Mouse (Mus musculus): Measurements from ENCODE around the gene Slc16a8.
A peak's percentile ranks its signal among the peaks of the same experiment; 100 is the strongest.

The Slc16a8 gene

GRCm38 (mm10) chr15:79254661-79255060 is at the start of gene Slc16a8:
Gene Slc16a8, minus strand, starts transcription at chr15:79254761.
- no peak for DNase-seq (ENCODE audit: low read depth, low spot score)

- DNase-seq (ENCODE audit: low read depth, low spot score) = no peak
Observed at GRCm38 (mm10) chr15:79303725-79304124, 49.2 kb upstream of the Slc16a8 start.

- DNase-seq (ENCODE audit: low read depth, low spot score) = no peak
Observed at GRCm38 (mm10) chr15:79299563-79300155, 45.1 kb upstream of the Slc16a8 start.

GRCm38 (mm10) chr15:79298553-79298952 is 44.0 kb upstream of the Slc16a8 start:
- DNase-seq (ENCODE audit: low read depth, low spot score) = no peak

GRCm38 (mm10) chr15:79292779-79293178 is 38.2 kb upstream of the Slc16a8 start:
- DNase-seq (ENCODE audit: low read depth, low spot score) = no peak

GRCm38 (mm10) chr15:79290340-79290739 is 35.8 kb upstream of the Slc16a8 start:
- no peak for DNase-seq (ENCODE audit: low read depth, low spot score)

- no peak for DNase-seq (ENCODE audit: low read depth, low spot score)
Observed at GRCm38 (mm10) chr15:79289441-79289840, 34.9 kb upstream of the Slc16a8 start.

- DNase-seq (ENCODE audit: low read depth, low spot score) = no peak
Observed at GRCm38 (mm10) chr15:79288387-79288786, 33.8 kb upstream of the Slc16a8 start.

- no peak for DNase-seq (ENCODE audit: low read depth, low spot score)
Observed at GRCm38 (mm10) chr15:79287091-79287490, 32.5 kb upstream of the Slc16a8 start.

- no peak for DNase-seq (ENCODE audit: low read depth, low spot score)
Observed at GRCm38 (mm10) chr15:79286141-79286540, 31.6 kb upstream of the Slc16a8 start.

GRCm38 (mm10) chr15:79285399-79285798 is 30.8 kb upstream of the Slc16a8 start, which contains the start of gene Baiap2l2:
Gene Baiap2l2, minus strand, starts transcription at chr15:79285537.
- no peak for DNase-seq (ENCODE audit: low read depth, low spot score)

GRCm38 (mm10) chr15:79283371-79283770 is 28.8 kb upstream of the Slc16a8 start:
- DNase-seq (ENCODE audit: low read depth, low spot score) = no peak

GRCm38 (mm10) chr15:79282434-79282833 is 27.9 kb upstream of the Slc16a8 start:
- no peak for DNase-seq (ENCODE audit: low read depth, low spot score)

GRCm38 (mm10) chr15:79281389-79281788 is 26.8 kb upstream of the Slc16a8 start:
- no peak for DNase-seq (ENCODE audit: low read depth, low spot score)

GRCm38 (mm10) chr15:79280850-79281249 is 26.3 kb upstream of the Slc16a8 start:
- DNase-seq (ENCODE audit: low read depth, low spot score) = no peak

GRCm38 (mm10) chr15:79280209-79280608 is 25.6 kb upstream of the Slc16a8 start:
- no peak for DNase-seq (ENCODE audit: low read depth, low spot score)

- DNase-seq (ENCODE audit: low read depth, low spot score) = no peak
Observed at GRCm38 (mm10) chr15:79277728-79278127, 23.2 kb upstream of the Slc16a8 start.

GRCm38 (mm10) chr15:79273020-79273419 is 18.5 kb upstream of the Slc16a8 start:
- DNase-seq (ENCODE audit: low read depth, low spot score) = no peak

- no peak for DNase-seq (ENCODE audit: low read depth, low spot score)
Observed at GRCm38 (mm10) chr15:79271124-79271746, 16.7 kb upstream of the Slc16a8 start.

GRCm38 (mm10) chr15:79270317-79271123 is 16.0 kb upstream of the Slc16a8 start:
- peak; percentile 61 for DNase-seq (ENCODE audit: low read depth, low spot score)

- no peak for DNase-seq (ENCODE audit: low read depth, low spot score)
Observed at GRCm38 (mm10) chr15:79268521-79268920, 14.0 kb upstream of the Slc16a8 start.

GRCm38 (mm10) chr15:79265384-79265783 is 10.8 kb upstream of the Slc16a8 start:
- no peak for DNase-seq (ENCODE audit: low read depth, low spot score)

GRCm38 (mm10) chr15:79263726-79264125 is 9.2 kb upstream of the Slc16a8 start:
- no peak for DNase-seq (ENCODE audit: low read depth, low spot score)
